Mouse (Mus musculus) forebrain, embryonic 12.5 days (tissue): ENCODE data around the gene 4930539E08Rik. TPM values are rescaled to one million over a fixed set of nuclear protein-coding genes. Genes with fewer than 3 reads are reported as not detected.

Source experiments
- ATAC-seq: fragments of 200-750 bp; cut with Nextera tagmentation; 2 replicates; pipeline ENCODE4 v1.8.0; 2017; ENCODE audit warnings: moderate TSS enrichment; ENCODE audit not compliant: low FRiP score
- H3K27ac ChIP-seq: fragments of 300-500 bp; sonication (generic); 2 replicates; pipeline ENCODE4 v1.5.1; 2016; ENCODE audit warnings: mild to moderate bottlenecking
- H3K27me3 ChIP-seq: fragments of 300-500 bp; sonication (generic); 2 replicates; pipeline ENCODE4 v1.6.1; 2016; ENCODE audit warnings: mild to moderate bottlenecking
- H3K36me3 ChIP-seq: fragments of 300-500 bp; sonication (generic); replicated peaks from 2 replicates; pipeline ENCODE4 v1.6.1; 2016; ENCODE audit warnings: mild to moderate bottlenecking
- H3K4me1 ChIP-seq: fragments of 300-500 bp; sonication (generic); 2 replicates; pipeline ENCODE4 v1.6.1; 2016
- H3K4me2 ChIP-seq: fragments of 300-500 bp; sonication (generic); 2 replicates; pipeline ENCODE4 v1.6.1; 2016; ENCODE audit warnings: mild to moderate bottlenecking, moderate library complexity
- H3K4me3 ChIP-seq: fragments of 300-500 bp; sonication (generic); replicated peaks from 2 replicates; pipeline ENCODE4 v1.5.1; 2016; ENCODE audit warnings: mild to moderate bottlenecking
- H3K9ac ChIP-seq: fragments of 300-500 bp; sonication (generic); 2 replicates; pipeline ENCODE4 v1.6.1; 2016; ENCODE audit warnings: mild to moderate bottlenecking
- H3K9me3 ChIP-seq: fragments of 300-500 bp; sonication (generic); 2 replicates; pipeline ENCODE4 v1.6.1; 2016
- WGBS: fragments of 180-500 bp; shearing (Covaris S2); methylation state at CpG from one replicate; pipeline ENCODE4 v1.1.7; 2016; 5-methylcytosine and 5-hydroxymethylcytosine counted together
- polyA plus RNA-seq: library from polyadenylated mRNA; unstranded; fragments of >200 nt; fragmentation: Nextera tagmentation; extraction: Ambion mirVana; gene quantifications from 2 replicates; pipeline ENCODE4 v1.2.1, GENCODE M21; 2016

The 4930539E08Rik gene
- polyA plus RNA-seq, 1 experiment from 2014 or later, result 0.23 TPM

DNA sequence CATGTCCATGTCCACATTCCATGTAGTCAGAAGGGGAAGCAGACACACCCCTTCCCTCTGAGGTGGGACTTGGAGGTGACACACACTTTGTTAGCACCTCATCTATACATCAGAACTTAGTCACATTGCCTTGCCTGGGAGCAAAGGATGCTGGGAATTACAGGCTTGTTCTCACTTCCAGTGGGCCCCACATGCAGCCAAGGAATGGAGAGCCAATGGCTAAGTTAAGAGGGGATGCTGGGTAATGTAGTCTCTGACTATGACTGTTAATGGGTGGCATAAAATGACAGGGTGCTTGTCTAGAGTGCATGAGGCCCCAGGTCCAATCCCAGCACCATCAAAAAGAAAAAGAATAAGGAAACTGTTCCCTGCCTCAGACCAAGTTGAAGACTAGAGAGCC lies 48.2 kb downstream of the 4930539E08Rik start:
- Histone ChIP-seq H3K4me2 (no peak overlapping the region), H3K4me3 (no peak overlapping the region), H3K9me3 (no peaks in the 10 kb centered on the region), H3K9ac (no peak overlapping the region), H3K4me1 (peaks cover 13% of the 10 kb centered on the region), H3K36me3 (no peaks in the 10 kb centered on the region), H3K27me3 (no peaks in the 10 kb centered on the region; the same call in 1 of the 2 replicates), H3K27ac (no peak overlapping the region)
- ATAC-seq, result no peak

DNA sequence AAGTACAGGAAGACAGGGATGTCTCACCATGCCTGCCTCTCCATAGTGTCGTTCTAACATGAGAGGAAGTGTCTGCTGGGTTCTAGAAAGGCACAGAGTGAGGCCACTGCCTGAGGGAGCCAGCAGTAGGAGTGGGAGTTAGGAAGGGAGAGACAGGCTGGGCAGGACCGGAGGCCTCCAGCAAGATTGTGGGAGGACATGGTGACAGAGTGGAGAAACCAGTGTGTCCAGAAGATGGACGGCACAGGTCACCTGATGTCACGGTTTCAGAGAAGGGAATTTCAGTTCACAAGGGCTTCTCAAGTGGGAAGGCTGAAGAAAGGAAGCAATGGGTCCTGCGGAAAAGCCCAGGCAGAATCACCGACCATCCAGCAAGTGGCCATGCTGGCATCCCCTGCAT lies 50.7 kb downstream of the 4930539E08Rik start:
- no peak overlapping the region for H3K4me3 ChIP-seq
- H3K27me3 ChIP-seq, result no peaks in the 10 kb centered on the region; the same call in 1 of the 2 replicates
- no peak overlapping the region for H3K27ac ChIP-seq
- H3K9ac ChIP-seq, result no peak overlapping the region
- WGBS, result 90% methylated on average over 6 of the region's 6 CpGs
- H3K4me1 ChIP-seq, result peaks cover 4% of the 10 kb centered on the region; the same call in 1 of the 2 replicates
- no peak overlapping the region for H3K4me2 ChIP-seq
- no peaks in the 10 kb centered on the region for H3K36me3 ChIP-seq
- ATAC-seq, result no peak
- H3K9me3 ChIP-seq, result no peaks in the 10 kb centered on the region

DNA sequence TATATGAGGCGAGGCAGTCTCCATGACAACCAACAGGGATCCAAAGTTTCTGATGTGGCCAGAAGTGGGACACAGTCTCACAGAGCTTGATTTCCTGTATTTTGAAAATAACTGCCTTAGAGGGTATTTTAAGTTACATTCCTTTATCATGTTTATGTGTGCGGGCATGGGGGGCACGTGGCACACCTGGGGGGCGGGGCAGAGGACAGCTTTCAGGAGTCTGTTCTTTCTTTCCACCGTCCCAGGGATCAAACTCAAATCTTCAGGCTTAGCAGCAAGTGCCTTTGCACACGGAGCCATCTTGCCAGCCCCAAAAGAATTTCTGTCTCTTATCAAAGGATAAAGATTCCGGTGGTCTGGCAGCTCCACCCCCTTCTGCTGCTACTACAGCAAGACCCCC lies 51.2 kb downstream of the 4930539E08Rik start:
- WGBS, result 80% methylated on average over 7 of the region's 7 CpGs
- Histone ChIP-seq H3K9me3 (no peaks in the 10 kb centered on the region), H3K27me3 (no peaks in the 10 kb centered on the region; the same call in 1 of the 2 replicates), H3K4me1 (no peaks in the 10 kb centered on the region), H3K4me3 (no peak overlapping the region), H3K27ac (no peak overlapping the region), H3K36me3 (no peaks in the 10 kb centered on the region), H3K4me2 (no peak overlapping the region), H3K9ac (no peak overlapping the region)
- no peak for ATAC-seq

DNA sequence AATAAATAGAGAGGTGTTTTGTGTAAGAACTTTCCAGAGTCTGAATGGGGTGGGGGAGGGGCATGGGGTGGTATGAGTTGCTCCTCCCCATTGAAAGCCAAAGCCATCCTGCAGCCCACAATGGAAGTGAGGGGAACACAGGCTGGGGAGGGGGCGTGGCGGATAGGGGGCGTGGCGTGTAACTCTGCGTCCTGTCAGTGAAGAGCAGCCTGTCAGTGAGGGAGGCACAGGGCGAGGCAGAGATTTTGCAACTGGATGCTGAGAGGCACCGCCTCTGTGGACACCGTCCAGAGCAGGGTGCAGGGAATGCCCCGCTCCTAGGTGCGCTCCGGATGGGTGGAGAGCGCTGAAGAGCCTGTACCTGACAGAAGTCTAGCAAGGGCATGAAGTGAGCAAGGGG lies 56.9 kb downstream of the 4930539E08Rik start, which contains the start of gene Pnpla1:
TSS of gene Pnpla1 (plus strand) at position 207 of the 400 bp plus-strand sequence.
- no peak within 1 kb of the TSS for H3K27ac ChIP-seq
- H3K9ac ChIP-seq, result no peak within 1 kb of the TSS
- peaks cover 7% of the 10 kb centered on the region; the same call in 1 of the 2 replicates for H3K9me3 ChIP-seq
- H3K36me3 ChIP-seq, result no peaks in the 10 kb centered on the region
- 33% methylated on average over 12 of the region's 12 CpGs for WGBS
- H3K4me2 ChIP-seq, result no peak within 1 kb of the TSS
- H3K27me3 ChIP-seq, result no peaks in the 10 kb centered on the region
- H3K4me1 ChIP-seq, result no peaks in the 10 kb centered on the region; the same call in 1 of the 2 replicates
- no peak for ATAC-seq
- H3K4me3 ChIP-seq, result no peak within 1 kb of the TSS

DNA sequence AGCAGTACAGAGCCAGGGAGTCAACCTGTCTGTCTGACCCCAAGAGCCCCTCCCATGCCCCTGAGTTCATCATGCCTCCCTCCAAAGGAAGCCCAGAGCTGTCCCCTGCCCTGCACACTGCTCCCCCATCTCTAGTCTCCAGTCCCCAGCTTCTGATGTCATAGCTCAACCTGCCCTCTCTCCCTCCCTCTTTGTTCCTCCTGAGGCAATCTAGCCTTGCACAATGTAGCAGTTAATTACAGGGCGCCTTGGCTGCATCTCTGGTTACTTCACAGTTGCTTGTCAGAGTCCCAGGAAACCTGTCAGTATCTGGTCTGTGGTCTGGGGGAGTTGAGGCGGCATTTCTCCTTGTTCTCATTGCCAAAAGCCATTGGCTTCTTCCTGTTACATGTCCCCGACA lies 59.1 kb downstream of the 4930539E08Rik start:
- 64% methylated on average over 3 of the region's 3 CpGs for WGBS
- no peaks in the 10 kb centered on the region for H3K27me3 ChIP-seq
- no peak overlapping the region for H3K27ac ChIP-seq
- H3K36me3 ChIP-seq, result no peaks in the 10 kb centered on the region
- H3K4me1 ChIP-seq, result no peaks in the 10 kb centered on the region; the same call in 1 of the 2 replicates
- H3K9me3 ChIP-seq, result peaks cover 7% of the 10 kb centered on the region; the same call in 1 of the 2 replicates
- no peak overlapping the region for H3K4me3 ChIP-seq
- H3K4me2 ChIP-seq, result no peak overlapping the region
- no peak for ATAC-seq
- H3K9ac ChIP-seq, result no peak overlapping the region

DNA sequence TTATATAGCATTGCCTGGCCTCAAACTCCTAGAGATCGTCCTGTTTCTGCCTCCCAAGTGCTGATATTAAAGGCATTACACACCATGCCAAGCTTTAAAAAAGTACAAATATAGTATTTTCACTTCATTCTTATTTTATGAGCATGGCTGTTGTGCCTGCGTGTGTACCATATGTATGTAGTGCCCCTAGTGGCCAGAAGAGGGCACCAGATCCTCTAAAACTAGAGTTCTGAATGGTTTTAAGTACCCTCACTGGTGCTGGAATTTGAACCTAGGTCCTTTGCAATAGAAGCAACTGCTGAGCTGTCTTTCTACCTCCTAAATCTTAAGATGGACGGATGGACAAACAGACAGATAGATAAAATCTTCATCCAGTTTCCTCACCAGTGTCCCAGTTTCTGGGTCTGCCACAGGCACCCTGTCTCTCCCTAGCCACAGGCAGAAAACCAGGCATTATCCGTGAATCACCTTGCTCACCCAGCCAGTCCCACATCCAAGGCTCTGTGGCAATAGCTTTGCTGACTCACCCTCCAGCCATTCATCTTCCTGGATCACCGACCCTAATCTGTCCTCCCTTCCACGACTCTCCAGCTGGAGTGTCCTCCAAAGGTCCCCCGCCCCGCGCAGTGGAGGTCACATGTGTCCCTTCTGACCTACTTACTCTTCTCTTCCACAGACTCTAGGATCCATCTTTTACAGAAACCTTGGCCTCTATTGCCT lies 59.8 kb downstream of the 4930539E08Rik start:
- H3K9me3 ChIP-seq, result peaks cover 7% of the 10 kb centered on the region; the same call in 1 of the 2 replicates
- no peak overlapping the region for H3K27ac ChIP-seq
- H3K9ac ChIP-seq, result no peak overlapping the region
- ATAC-seq, result no peak
- no peak overlapping the region for H3K4me2 ChIP-seq
- no peaks in the 10 kb centered on the region; the same call in 1 of the 2 replicates for H3K4me1 ChIP-seq
- 81% methylated on average over 9 of the region's 9 CpGs for WGBS
- no peaks in the 10 kb centered on the region for H3K27me3 ChIP-seq
- H3K36me3 ChIP-seq, result no peaks in the 10 kb centered on the region
- H3K4me3 ChIP-seq, result no peak overlapping the region

DNA sequence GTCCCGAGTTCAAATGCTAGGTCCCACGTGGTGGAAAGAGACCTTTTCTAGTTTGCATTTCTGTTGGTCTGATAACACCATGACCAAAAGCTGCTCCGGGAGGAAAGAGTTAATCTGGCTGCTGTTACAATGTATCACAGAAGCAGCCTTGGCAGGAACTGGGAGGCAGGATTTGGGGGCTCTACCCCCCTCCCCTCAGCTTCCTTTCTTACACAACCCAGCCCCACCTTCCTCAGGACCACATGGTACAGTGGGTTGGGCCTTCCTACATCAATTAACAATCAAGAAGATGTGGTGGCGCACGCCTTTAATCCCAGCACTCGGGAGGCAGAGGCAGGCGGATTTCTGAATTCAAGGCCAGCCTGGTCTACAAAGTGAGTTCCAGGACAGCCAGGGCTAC lies 60.7 kb downstream of the 4930539E08Rik start:
- 87% methylated on average over 7 of the region's 7 CpGs for WGBS
- no peak overlapping the region for H3K27ac ChIP-seq
- no peak overlapping the region for H3K4me2 ChIP-seq
- peaks cover 7% of the 10 kb centered on the region; the same call in 1 of the 2 replicates for H3K9me3 ChIP-seq
- H3K4me3 ChIP-seq, result no peak overlapping the region
- H3K4me1 ChIP-seq, result no peaks in the 10 kb centered on the region; the same call in 1 of the 2 replicates
- H3K9ac ChIP-seq, result no peak overlapping the region
- H3K36me3 ChIP-seq, result no peaks in the 10 kb centered on the region
- H3K27me3 ChIP-seq, result no peaks in the 10 kb centered on the region
- no peak for ATAC-seq

DNA sequence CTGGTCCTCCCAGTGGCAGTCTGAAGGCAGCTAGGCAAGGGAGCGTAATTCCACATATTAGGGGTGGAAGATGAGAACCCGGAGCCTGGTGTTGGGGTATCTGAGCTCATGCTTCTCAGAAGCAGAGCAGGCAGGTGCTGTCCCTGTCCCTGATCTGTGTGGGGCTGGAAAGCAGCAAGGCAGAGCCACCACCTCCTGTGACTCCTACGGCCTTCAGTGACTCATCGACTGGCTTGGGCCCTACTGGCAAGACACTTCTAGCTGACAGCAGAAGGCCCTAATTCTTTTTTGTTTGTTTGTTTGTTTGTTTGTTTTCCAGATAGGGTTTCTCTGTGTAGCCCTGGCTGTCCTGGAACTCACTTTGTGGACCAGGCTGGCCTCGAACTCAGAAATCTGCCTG lies 64.6 kb downstream of the 4930539E08Rik start:
- no peaks in the 10 kb centered on the region for H3K27me3 ChIP-seq
- H3K4me2 ChIP-seq, result no peak overlapping the region
- H3K9ac ChIP-seq, result no peak overlapping the region
- no peak for ATAC-seq
- 94% methylated on average over 5 of the region's 5 CpGs for WGBS
- no peak overlapping the region for H3K27ac ChIP-seq
- no peaks in the 10 kb centered on the region for H3K4me1 ChIP-seq
- H3K4me3 ChIP-seq, result no peak overlapping the region
- no peaks in the 10 kb centered on the region for H3K36me3 ChIP-seq
- H3K9me3 ChIP-seq, result no peaks in the 10 kb centered on the region

DNA sequence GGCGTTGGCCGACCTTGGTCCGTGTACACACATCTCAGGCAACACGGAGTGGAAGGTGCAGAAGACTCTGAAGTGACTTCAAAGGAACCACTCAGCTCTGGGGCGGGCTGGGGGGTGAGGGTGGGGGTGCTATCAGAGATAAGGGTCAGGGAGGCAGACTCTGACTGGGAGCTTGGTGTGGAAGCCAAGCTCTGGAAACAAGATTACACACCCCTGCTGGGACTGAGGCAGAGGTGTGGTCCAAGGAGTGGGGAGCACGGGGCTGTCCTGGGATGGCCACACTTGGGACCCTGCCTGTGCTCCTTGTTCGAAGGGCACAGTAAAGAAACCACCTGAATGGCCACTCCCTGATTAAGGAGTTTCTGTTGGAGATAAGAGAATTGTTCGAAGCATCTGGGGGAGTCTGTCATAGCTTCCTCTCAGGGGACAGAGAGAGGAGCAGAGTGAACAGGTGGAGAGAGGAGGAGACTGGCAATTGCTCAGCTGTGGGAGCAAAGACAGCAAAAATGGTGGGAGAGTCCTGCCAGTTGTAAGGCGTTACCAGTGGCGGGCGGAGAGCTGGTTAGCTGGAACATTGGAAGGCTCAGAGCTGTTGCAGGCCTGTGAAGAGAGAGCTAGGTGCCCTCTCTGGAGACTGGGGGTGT lies 68.0 kb downstream of the 4930539E08Rik start:
- Histone ChIP-seq H3K9ac (no peak overlapping the region), H3K27me3 (no peaks in the 10 kb centered on the region), H3K4me2 (no peak overlapping the region), H3K27ac (no peak overlapping the region), H3K9me3 (no peaks in the 10 kb centered on the region), H3K36me3 (no peaks in the 10 kb centered on the region), H3K4me3 (no peak overlapping the region), H3K4me1 (no peaks in the 10 kb centered on the region)
- ATAC-seq, result no peak
- WGBS, result 77% methylated on average over 11 of the region's 11 CpGs

Other genes starting within 250 kb of the 4930539E08Rik start
- gene Slc26a8, start 225.1 kb downstream of the 4930539E08Rik start, polyA plus RNA-seq, result 0.80 and 0.90 TPM in 2 replicates
- 38.0 and 39.8 TPM in 2 replicates for gene Mapk14, start 224.0 kb downstream of the 4930539E08Rik start, polyA plus RNA-seq
- gene AC170998.1, start 189.2 kb downstream of the 4930539E08Rik start, polyA plus RNA-seq, result 3.0 and 3.6 TPM in 2 replicates
- 2.5 and 5.3 TPM in 2 replicates for gene Mapk13, start 146.0 kb downstream of the 4930539E08Rik start, polyA plus RNA-seq
- gene Brpf3, start 114.2 kb downstream of the 4930539E08Rik start, polyA plus RNA-seq, result 14.4 and 16.2 TPM in 2 replicates
- not detected in 2 replicates for gene Pnpla1, start 56.9 kb downstream of the 4930539E08Rik start, polyA plus RNA-seq
- gene Pxt1, start 28.5 kb upstream of the 4930539E08Rik start, polyA plus RNA-seq, result 0.44 TPM in 1 of 2 replicates, not detected in the other
- 127 and 129 TPM in 2 replicates for gene Kctd20, start 36.6 kb upstream of the 4930539E08Rik start, polyA plus RNA-seq
- gene Stk38, start 92.7 kb upstream of the 4930539E08Rik start, polyA plus RNA-seq, result 149 and 154 TPM in 2 replicates
- 852 and 860 TPM in 2 replicates for gene Srsf3, start 117.3 kb upstream of the 4930539E08Rik start, polyA plus RNA-seq
- gene Cdkn1a, start 175.7 kb upstream of the 4930539E08Rik start, polyA plus RNA-seq, result 29.6 and 34.0 TPM in 2 replicates
- gene Rab44, start 198.8 kb upstream of the 4930539E08Rik start, polyA plus RNA-seq, result 0.09 TPM in 1 of 2 replicates, not detected in the other